Mouse (Mus musculus) testis, adult 2 months (tissue): ENCODE data around the gene Hira.

Experiments used
- CTCF ChIP-seq: fragments of 200-500 bp; IDR thresholded peaks from 2 replicates; pipeline ENCODE4 v1.5.1; 2012; ENCODE audit warnings: low read depth, mild to moderate bottlenecking, inconsistent platforms, low read length, moderate library complexity; ENCODE audit not compliant: control insufficient read depth, insufficient read depth, insufficient replicate concordance
- POLR2A ChIP-seq: fragments of 200-500 bp; IDR thresholded peaks from 2 replicates; pipeline ENCODE4 v1.6.1; 2012; ENCODE audit warnings: low read depth, mild to moderate bottlenecking, inconsistent platforms, low read length, moderate library complexity; ENCODE audit not compliant: control insufficient read depth

- TF ChIP-seq POLR2A, result no peak
- no peak for TF ChIP-seq CTCF
These were observed 43.4 kb upstream of the Hira start for GRCm38 (mm10) chr16:18833486-18833885.
